Mouse (Mus musculus): Measurements from ENCODE around the gene Olfr1373.

GRCm38 (mm10) chr11:52127760-52128159, 17.6 kb downstream of the Olfr1373 start:
- TF ChIP-seq CTCF (IDR thresholded peaks at IDR 0.05; ENCODE audit: low read depth, low read length): no peak
- no peak for TF ChIP-seq POLR2A (IDR thresholded peaks at IDR 0.05; ENCODE audit: extremely low read depth, insufficient read depth, low read length)
